Mouse (Mus musculus) spleen, embryonic (tissue): ENCODE measurements around the gene Cdkl1.

Experiments
- CTCF ChIA-PET: fragments of 350-600 bp; sonication (Branson Sonifier 250); formaldehyde crosslinking; loops from one replicate; lab custom pipeline; 2022; lab: Charles Lee

The Cdkl1 gene

GRCm38 (mm10) chr12:69751864-69752341 is 39.2 kb downstream of the Cdkl1 start:
- CTCF ChIA-PET, result no interaction called here

- CTCF ChIA-PET, result no interaction called here
These were observed 46.9 kb downstream of the Cdkl1 start for GRCm38 (mm10) chr12:69744138-69744537.

- CTCF ChIA-PET, result no interaction called here
These were observed 49.1 kb downstream of the Cdkl1 start for GRCm38 (mm10) chr12:69741965-69742364.

GRCm38 (mm10) chr12:69733923-69734322 is 57.1 kb downstream of the Cdkl1 start:
- CTCF ChIA-PET, result interaction anchor here (0.5 to 0.7 kb wide), 2 partner anchors 47 to 111 kb away, joined by 3 to 10 read pairs; no protein-coding TSS in a partner anchor

GRCm38 (mm10) chr12:69733518-69733917 is 57.5 kb downstream of the Cdkl1 start:
- CTCF ChIA-PET, result interaction anchor here (0.5 to 0.7 kb wide), 2 partner anchors 47 to 112 kb away, joined by 3 to 10 read pairs; no protein-coding TSS in a partner anchor

- CTCF ChIA-PET, result no interaction called here
These were observed 58.8 kb downstream of the Cdkl1 start for GRCm38 (mm10) chr12:69732221-69732620.

- CTCF ChIA-PET, result no interaction called here
These were observed 60.8 kb downstream of the Cdkl1 start for GRCm38 (mm10) chr12:69730306-69730705.

GRCm38 (mm10) chr12:69729246-69729645 is 61.8 kb downstream of the Cdkl1 start:
- CTCF ChIA-PET, result interaction anchor here (0.5 to 0.6 kb wide), 2 partner anchors 70 to 364 kb away, joined by 6 to 9 read pairs; no protein-coding TSS in a partner anchor

- CTCF ChIA-PET, result no interaction called here
These were observed 66.2 kb downstream of the Cdkl1 start, which contains the start of the genes L2hgdh and Atp5s for GRCm38 (mm10) chr12:69724711-69725460. L2hgdh (minus strand) TSS chr12:69724873. Atp5s (plus strand) TSS chr12:69724950.

- CTCF ChIA-PET, result no interaction called here
These were observed 66.9 kb downstream of the Cdkl1 start for GRCm38 (mm10) chr12:69724018-69724710.

GRCm38 (mm10) chr12:69723376-69723775 is 67.7 kb downstream of the Cdkl1 start:
- CTCF ChIA-PET, result no interaction called here

GRCm38 (mm10) chr12:69722857-69723256 is 68.2 kb downstream of the Cdkl1 start:
- CTCF ChIA-PET, result interaction anchor here (0.6 kb wide), 1 partner anchor 497 kb away, joined by 4 read pairs; no protein-coding TSS in a partner anchor

- CTCF ChIA-PET, result no interaction called here
These were observed 77.4 kb downstream of the Cdkl1 start for GRCm38 (mm10) chr12:69713628-69714027.

GRCm38 (mm10) chr12:69704799-69705458 is 86.1 kb downstream of the Cdkl1 start:
- CTCF ChIA-PET, result no interaction called here

- CTCF ChIA-PET, result no interaction called here
These were observed 92.7 kb downstream of the Cdkl1 start for GRCm38 (mm10) chr12:69698352-69698751.
